Mouse (Mus musculus) lung, embryonic 15.5 days (tissue): Measurements from ENCODE around the gene Kin. TPM values are rescaled to one million over a fixed set of nuclear protein-coding genes. Genes with fewer than 3 reads are reported as not detected.

Experiments
- ATAC-seq: fragments of 200-750 bp; cut with Nextera tagmentation; 2 replicates; pipeline ENCODE4 v1.8.0; 2017; ENCODE audit warnings: moderate number of reproducible peaks, borderline replicate concordance; ENCODE audit not compliant: low FRiP score, low TSS enrichment; ENCODE audit errors: extremely low read depth
- H3K27ac ChIP-seq: fragments of 300-500 bp; sonication (generic); 2 replicates; pipeline ENCODE4 v1.5.1; 2015; ENCODE audit warnings: moderate library complexity, mild to moderate bottlenecking, inconsistent platforms
- H3K27me3 ChIP-seq: fragments of 300-500 bp; sonication (generic); 2 replicates; pipeline ENCODE4 v1.6.1; 2015; ENCODE audit warnings: inconsistent platforms
- H3K36me3 ChIP-seq: fragments of 300-500 bp; sonication (generic); 2 replicates; pipeline ENCODE4 v1.6.1; 2015; ENCODE audit warnings: inconsistent platforms
- H3K4me1 ChIP-seq: fragments of 300-500 bp; sonication (generic); 2 replicates; pipeline ENCODE4 v1.6.1; 2015; ENCODE audit warnings: inconsistent platforms
- H3K4me2 ChIP-seq: fragments of 300-500 bp; sonication (generic); 2 replicates; pipeline ENCODE4 v1.6.1; 2015; ENCODE audit warnings: inconsistent platforms, mild to moderate bottlenecking, moderate library complexity
- H3K4me3 ChIP-seq: fragments of 300-500 bp; sonication (generic); 2 replicates; pipeline ENCODE4 v1.5.1; 2015; ENCODE audit warnings: mild to moderate bottlenecking, inconsistent platforms
- H3K9ac ChIP-seq: fragments of 300-500 bp; sonication (generic); 2 replicates; pipeline ENCODE4 v1.6.1; 2015; ENCODE audit warnings: inconsistent platforms
- H3K9me3 ChIP-seq: fragments of 300-500 bp; sonication (generic); 2 replicates; pipeline ENCODE4 v1.6.1; 2016; ENCODE audit warnings: inconsistent platforms
- WGBS: fragments of 180-500 bp; shearing (Covaris S2); methylation state at CpG from one replicate; pipeline ENCODE4 v1.1.7; 2015; 5-methylcytosine and 5-hydroxymethylcytosine counted together
- polyA plus RNA-seq: library from polyadenylated mRNA; unstranded; fragments of >200 nt; fragmentation: Nextera tagmentation; extraction: Ambion mirVana; gene quantifications from 2 replicates; pipeline ENCODE4 v1.2.1, GENCODE M21; 2015

The Kin gene
- polyA plus RNA-seq, 1 experiment from 2014 or later = 29.6 TPM

GRCm38 (mm10) chr2:10121826-10122225 lies 41.4 kb downstream of the Kin start:
- H3K4me1 ChIP-seq = no peaks in the 10 kb centered on the region
- H3K36me3 ChIP-seq = no peaks in the 10 kb centered on the region
- ATAC-seq = no peak
- H3K9ac ChIP-seq = no peak overlapping the region
- H3K4me2 ChIP-seq = no peak overlapping the region
- H3K4me3 ChIP-seq = no peak overlapping the region
- H3K27ac ChIP-seq = no peak overlapping the region
- H3K9me3 ChIP-seq = no peaks in the 10 kb centered on the region
- no peaks in the 10 kb centered on the region for H3K27me3 ChIP-seq
- WGBS = 75% methylated on average over 3 of the region's 3 CpGs

- no peaks in the 10 kb centered on the region for H3K36me3 ChIP-seq
- no peak overlapping the region for H3K4me3 ChIP-seq
- no peaks in the 10 kb centered on the region for H3K4me1 ChIP-seq
- H3K9me3 ChIP-seq = no peaks in the 10 kb centered on the region
- no peaks in the 10 kb centered on the region for H3K27me3 ChIP-seq
- H3K27ac ChIP-seq = no peak overlapping the region
- 92% methylated on average over 4 of the region's 4 CpGs for WGBS
- no peak for ATAC-seq
- H3K9ac ChIP-seq = no peak overlapping the region
- no peak overlapping the region for H3K4me2 ChIP-seq
Observed at GRCm38 (mm10) chr2:10126122-10126521, 45.7 kb downstream of the Kin start.

GRCm38 (mm10) chr2:10127471-10127870 lies 47.1 kb downstream of the Kin start:
- Histone ChIP-seq H3K4me3 (no peak overlapping the region), H3K27me3 (no peaks in the 10 kb centered on the region), H3K9ac (no peak overlapping the region), H3K4me2 (no peak overlapping the region), H3K36me3 (no peaks in the 10 kb centered on the region), H3K4me1 (no peaks in the 10 kb centered on the region), H3K9me3 (no peaks in the 10 kb centered on the region), H3K27ac (no peak overlapping the region)
- no peak for ATAC-seq
- 85% methylated on average over 5 of the region's 5 CpGs for WGBS

DNA sequence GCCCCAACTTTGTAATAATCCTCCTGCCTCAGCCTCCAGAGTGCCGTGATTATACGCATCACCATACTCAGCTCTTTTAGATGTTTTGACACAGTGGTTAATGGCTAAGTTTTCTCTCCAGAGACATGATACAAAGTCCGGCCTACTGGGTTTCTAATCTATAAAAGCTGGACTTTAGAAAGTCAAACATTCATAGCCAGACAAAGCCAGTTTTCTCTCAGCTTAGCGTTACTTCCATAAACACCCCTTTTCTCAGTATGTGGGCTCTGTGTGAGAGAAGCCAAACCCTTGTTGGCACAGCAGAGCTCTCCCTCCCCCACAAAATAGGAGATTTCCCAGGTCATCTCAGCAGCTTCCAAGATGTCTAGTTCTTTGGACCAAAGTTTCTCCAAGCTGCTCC lies 48.2 kb downstream of the Kin start:
- no peak overlapping the region for H3K9ac ChIP-seq
- no peaks in the 10 kb centered on the region for H3K36me3 ChIP-seq
- H3K9me3 ChIP-seq = no peaks in the 10 kb centered on the region
- H3K4me2 ChIP-seq = no peak overlapping the region
- H3K4me1 ChIP-seq = no peaks in the 10 kb centered on the region
- H3K27ac ChIP-seq = no peak overlapping the region
- ATAC-seq = no peak
- 80% methylated on average over 4 of the region's 4 CpGs for WGBS
- no peak overlapping the region for H3K4me3 ChIP-seq
- H3K27me3 ChIP-seq = no peaks in the 10 kb centered on the region

DNA sequence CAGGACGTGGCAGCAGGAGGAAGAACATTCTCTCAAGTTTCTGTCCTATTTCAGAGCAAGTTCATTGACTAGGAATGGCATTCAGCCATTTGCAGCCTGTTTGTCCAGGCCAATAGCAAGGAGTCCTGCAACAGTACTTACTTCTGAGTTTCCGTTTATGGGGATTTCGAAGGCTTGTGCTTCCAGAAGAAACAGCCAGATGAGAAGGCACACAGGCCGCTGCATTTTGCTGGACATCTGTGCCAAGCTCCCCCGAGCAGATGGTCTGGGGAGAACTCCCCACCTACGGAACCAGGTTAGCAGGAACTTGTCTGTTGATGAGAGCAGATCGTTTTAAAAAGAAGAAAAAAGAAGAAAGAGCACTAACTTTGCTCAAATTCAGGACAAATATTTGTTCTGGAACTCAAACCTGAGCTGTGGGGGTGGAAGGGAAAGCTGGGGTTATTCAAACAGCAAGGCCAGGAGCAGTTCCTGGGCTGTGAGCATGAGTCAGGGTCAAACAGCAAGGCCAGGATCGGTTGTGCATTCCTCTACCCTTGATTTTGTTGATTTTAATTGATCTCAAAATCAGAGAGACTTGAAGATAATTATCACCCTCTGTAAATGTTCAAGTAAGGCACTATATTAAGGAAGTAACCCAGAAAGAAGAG lies 50.1 kb downstream of the Kin start:
- Histone ChIP-seq H3K36me3 (no peaks in the 10 kb centered on the region), H3K27ac (peak overlapping the region; percentile 70), H3K4me3 (no peak overlapping the region), H3K9me3 (no peaks in the 10 kb centered on the region), H3K4me2 (no peak overlapping the region), H3K27me3 (no peaks in the 10 kb centered on the region), H3K4me1 (no peaks in the 10 kb centered on the region), H3K9ac (no peak overlapping the region)
- WGBS = 45% methylated on average over 8 of the region's 8 CpGs
- ATAC-seq = no peak

DNA sequence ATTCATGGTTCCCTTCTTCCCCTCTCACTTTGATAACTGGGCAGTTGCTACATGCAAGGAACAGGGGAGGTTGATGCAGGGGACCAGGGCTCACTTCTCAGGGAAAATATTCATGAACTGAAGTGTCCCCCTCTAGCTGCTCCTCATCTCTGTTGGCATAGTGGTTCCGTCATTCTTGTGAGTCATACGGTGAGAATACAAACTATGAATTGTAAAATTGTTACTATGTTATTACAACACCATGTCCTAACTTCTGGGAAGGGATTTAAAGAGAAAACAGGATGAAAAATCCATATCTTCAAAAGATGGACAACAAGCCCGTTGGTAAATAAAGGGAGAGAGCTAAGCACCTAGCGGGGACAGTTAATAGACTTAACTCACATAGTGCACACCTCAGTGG lies 50.9 kb downstream of the Kin start, which contains the start of gene Itih2:
Itih2 (minus strand) TSS at position 101 of the 400 bp plus-strand sequence.
- no peaks in the 10 kb centered on the region for H3K36me3 ChIP-seq
- H3K27me3 ChIP-seq = no peaks in the 10 kb centered on the region
- no peak within 1 kb of the TSS for H3K9ac ChIP-seq
- H3K27ac ChIP-seq = peak within 1 kb of the TSS; percentile 70
- 81% methylated on average over 4 of the region's 4 CpGs for WGBS
- no peak within 1 kb of the TSS for H3K4me2 ChIP-seq
- ATAC-seq = no peak
- no peaks in the 10 kb centered on the region for H3K4me1 ChIP-seq
- no peak within 1 kb of the TSS for H3K4me3 ChIP-seq
- no peaks in the 10 kb centered on the region for H3K9me3 ChIP-seq

- no peak overlapping the region for H3K9ac ChIP-seq
- 89% methylated on average over 1 of the region's 1 CpGs for WGBS
- H3K27ac ChIP-seq = no peak overlapping the region
- H3K4me2 ChIP-seq = no peak overlapping the region
- H3K27me3 ChIP-seq = no peaks in the 10 kb centered on the region
- no peak for ATAC-seq
- H3K4me3 ChIP-seq = no peak overlapping the region
- no peaks in the 10 kb centered on the region for H3K9me3 ChIP-seq
- no peaks in the 10 kb centered on the region for H3K4me1 ChIP-seq
- H3K36me3 ChIP-seq = no peaks in the 10 kb centered on the region
Observed at GRCm38 (mm10) chr2:10132128-10132527, 51.7 kb downstream of the Kin start.

- H3K4me1 ChIP-seq = no peaks in the 10 kb centered on the region
- 46% methylated on average over 6 of the region's 6 CpGs for WGBS
- no peaks in the 10 kb centered on the region for H3K9me3 ChIP-seq
- no peak overlapping the region for H3K4me3 ChIP-seq
- H3K27ac ChIP-seq = no peak overlapping the region
- no peaks in the 10 kb centered on the region for H3K36me3 ChIP-seq
- ATAC-seq = no peak
- no peak overlapping the region for H3K4me2 ChIP-seq
- no peak overlapping the region for H3K9ac ChIP-seq
- no peaks in the 10 kb centered on the region for H3K27me3 ChIP-seq
Observed at GRCm38 (mm10) chr2:10133941-10134340, 53.5 kb downstream of the Kin start.

GRCm38 (mm10) chr2:10137320-10137719 lies 56.9 kb downstream of the Kin start:
- H3K9ac ChIP-seq = no peak overlapping the region
- 82% methylated on average over 2 of the region's 2 CpGs for WGBS
- H3K27ac ChIP-seq = no peak overlapping the region
- H3K27me3 ChIP-seq = no peaks in the 10 kb centered on the region
- H3K4me3 ChIP-seq = no peak overlapping the region
- ATAC-seq = no peak
- no peaks in the 10 kb centered on the region; the same call in 1 of the 2 replicates for H3K4me1 ChIP-seq
- H3K4me2 ChIP-seq = no peak overlapping the region
- H3K36me3 ChIP-seq = no peaks in the 10 kb centered on the region
- no peaks in the 10 kb centered on the region for H3K9me3 ChIP-seq

DNA sequence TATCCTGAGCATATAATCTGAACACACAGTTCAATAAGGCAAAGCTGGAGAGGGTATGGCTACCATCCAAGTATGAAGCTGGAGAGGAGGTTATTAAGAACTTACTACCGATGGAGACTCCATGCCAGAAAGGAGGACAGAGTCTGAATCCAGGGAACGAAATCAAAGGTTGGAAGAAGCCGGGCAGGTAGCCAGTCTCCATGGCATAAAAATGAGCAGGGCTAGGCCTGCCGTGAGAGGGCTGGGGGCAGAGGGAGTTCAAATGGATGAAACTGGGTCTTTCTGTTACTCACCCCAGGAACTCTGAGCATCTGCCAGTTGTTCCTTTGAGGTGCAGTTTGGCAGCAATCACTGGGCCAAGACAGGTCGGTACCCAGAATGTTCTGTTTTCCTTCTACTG lies 60.1 kb downstream of the Kin start:
- no peaks in the 10 kb centered on the region for H3K36me3 ChIP-seq
- no peaks in the 10 kb centered on the region for H3K27me3 ChIP-seq
- H3K4me3 ChIP-seq = no peak overlapping the region
- 72% methylated on average over 5 of the region's 5 CpGs for WGBS
- no peak for ATAC-seq
- H3K9me3 ChIP-seq = no peaks in the 10 kb centered on the region
- no peaks in the 10 kb centered on the region; the same call in 1 of the 2 replicates for H3K4me1 ChIP-seq
- no peak overlapping the region for H3K27ac ChIP-seq
- H3K4me2 ChIP-seq = no peak overlapping the region
- no peak overlapping the region for H3K9ac ChIP-seq

Other genes with a start within 250 kb of the Kin start
- not detected in 2 replicates for gene 4930412O13Rik, start 199.3 kb upstream of the Kin start, polyA plus RNA-seq
- gene 9230102O04Rik, start 191.1 kb upstream of the Kin start, polyA plus RNA-seq = not detected in 2 replicates
- 3.2 and 5.7 TPM in 2 replicates for gene Gata3, start 190.6 kb upstream of the Kin start, polyA plus RNA-seq
- gene Taf3, start 32.0 kb upstream of the Kin start, polyA plus RNA-seq = 12.6 and 12.9 TPM in 2 replicates
- gene Atp5c1, start 83 bp upstream of the Kin start, polyA plus RNA-seq = 553 and 555 TPM in 2 replicates
- gene Itih2, start 50.8 kb downstream of the Kin start, polyA plus RNA-seq = 2.9 and 4.1 TPM in 2 replicates
- 4.8 and 5.1 TPM in 2 replicates for gene Itih5, start 73.0 kb downstream of the Kin start, polyA plus RNA-seq